Mouse (Mus musculus): ENCODE measurements around the gene H2afy.
"Not testable (repeated sequence)": the region's sequence is repeated elsewhere in the genome, so short reads cannot be mapped to it uniquely, and the experiment has no call there.

Gene H2afy

GRCm38 (mm10) chr13:56072268-56072607 lies 63.9 kb downstream of the H2afy start:
- in situ Hi-C loops (cut with MseI, MboI): no loop called here

- in situ Hi-C loops (cut with MseI, MboI): no loop called here
These were observed 64.4 kb downstream of the H2afy start for GRCm38 (mm10) chr13:56071586-56072267.

- in situ Hi-C loops (cut with MseI, MboI): no loop called here
These were observed 66.5 kb downstream of the H2afy start for GRCm38 (mm10) chr13:56069643-56070042.

- in situ Hi-C loops (cut with MseI, MboI): no loop called here
These were observed 67.6 kb downstream of the H2afy start for GRCm38 (mm10) chr13:56068517-56068916.

- in situ Hi-C loops (cut with MseI, MboI): no loop called here
These were observed 69.3 kb downstream of the H2afy start for GRCm38 (mm10) chr13:56066904-56067303.

- in situ Hi-C loops (cut with MseI, MboI): no loop called here
These were observed 70.0 kb downstream of the H2afy start for GRCm38 (mm10) chr13:56066152-56066551.

GRCm38 (mm10) chr13:56057761-56058160 lies 78.4 kb downstream of the H2afy start:
- in situ Hi-C loops (cut with MseI, MboI): no loop called here

GRCm38 (mm10) chr13:56055720-56056119 lies 80.4 kb downstream of the H2afy start:
- in situ Hi-C loops (cut with MseI, MboI): no loop called here

- in situ Hi-C loops (cut with MseI, MboI): no loop called here
These were observed 82.1 kb downstream of the H2afy start for GRCm38 (mm10) chr13:56054089-56054488.

GRCm38 (mm10) chr13:56052781-56053180 lies 83.4 kb downstream of the H2afy start:
- in situ Hi-C loops (cut with MseI, MboI): no loop called here

- in situ Hi-C loops (cut with MseI, MboI): no loop called here
These were observed 85.9 kb downstream of the H2afy start for GRCm38 (mm10) chr13:56050246-56050645.

- in situ Hi-C loops (cut with MseI, MboI): no loop called here
These were observed 93.9 kb downstream of the H2afy start for GRCm38 (mm10) chr13:56042221-56042620.

GRCm38 (mm10) chr13:56040621-56041020 lies 95.5 kb downstream of the H2afy start:
- in situ Hi-C loops (cut with MseI, MboI): no loop called here

GRCm38 (mm10) chr13:56039610-56040371 lies 96.4 kb downstream of the H2afy start:
- in situ Hi-C loops (cut with MseI, MboI): no loop called here

GRCm38 (mm10) chr13:56029006-56029405 lies 107.2 kb downstream of the H2afy start:
- in situ Hi-C loops (cut with MseI, MboI): no loop called here

GRCm38 (mm10) chr13:56027996-56028395 lies 108.2 kb downstream of the H2afy start:
- in situ Hi-C loops (cut with MseI, MboI): not testable (repeated sequence)

- in situ Hi-C loops (cut with MseI, MboI): no loop called here
These were observed 109.5 kb downstream of the H2afy start for GRCm38 (mm10) chr13:56026623-56027022.

- in situ Hi-C loops (cut with MseI, MboI): no loop called here
These were observed 110.1 kb downstream of the H2afy start for GRCm38 (mm10) chr13:56026026-56026425.

- in situ Hi-C loops (cut with MseI, MboI): no loop called here
These were observed 111.1 kb downstream of the H2afy start for GRCm38 (mm10) chr13:56025027-56025410.

GRCm38 (mm10) chr13:56024410-56025026 lies 111.6 kb downstream of the H2afy start:
- in situ Hi-C loops (cut with MseI, MboI): no loop called here
